Mouse (Mus musculus): ENCODE measurements around the gene Vpreb1. TPM values are rescaled to one million over a fixed set of nuclear protein-coding genes. Genes with fewer than 3 reads are reported as not detected.

Gene Vpreb1
- polyA plus RNA-seq, 1 experiment: 15.7 TPM

GRCm38 (mm10) chr16:16855541-16855940 lies 15.1 kb downstream of the Vpreb1 start:
- Histone ChIP-seq H3K4me3 (ENCODE audit: insufficient read depth, low read depth, low read length) (no peak overlapping the region), H3K36me3 (ENCODE audit: control insufficient read depth, insufficient read depth, low read length) (no peaks in the 10 kb centered on the region), H3K27ac (ENCODE audit: insufficient read depth, low read depth, low read length) (no peak overlapping the region; the same call in 1 of the 2 replicates), H3K4me1 (ENCODE audit: control insufficient read depth, insufficient read depth, low read length) (no peaks in the 10 kb centered on the region), H3K27me3 (replicated peaks; ENCODE audit: control insufficient read depth, insufficient read depth, low read length) (no peaks in the 10 kb centered on the region)
- WGBS: 94% methylated on average over 1 of the region's 1 CpGs
- no peak for DNase-seq
- TF ChIP-seq POLR2A (IDR thresholded peaks at IDR 0.05; ENCODE audit: low read depth, low read length) (no peak), CTCF (conservative IDR thresholded peaks at IDR 0.05; ENCODE audit: insufficient read depth, insufficient read length, low read depth, low read length) (no peak)

GRCm38 (mm10) chr16:16854836-16855235 lies 15.8 kb downstream of the Vpreb1 start:
- Histone ChIP-seq H3K4me3 (ENCODE audit: insufficient read depth, low read depth, low read length) (no peak overlapping the region), H3K4me1 (ENCODE audit: control insufficient read depth, insufficient read depth, low read length) (no peaks in the 10 kb centered on the region), H3K36me3 (ENCODE audit: control insufficient read depth, insufficient read depth, low read length) (no peaks in the 10 kb centered on the region), H3K27me3 (replicated peaks; ENCODE audit: control insufficient read depth, insufficient read depth, low read length) (no peaks in the 10 kb centered on the region), H3K27ac (ENCODE audit: insufficient read depth, low read depth, low read length) (no peak overlapping the region)
- TF ChIP-seq POLR2A (IDR thresholded peaks at IDR 0.05; ENCODE audit: low read depth, low read length) (no peak), CTCF (conservative IDR thresholded peaks at IDR 0.05; ENCODE audit: insufficient read depth, insufficient read length, low read depth, low read length) (peak; percentile 67)
- DNase-seq: peak; percentile 77
- 17% methylated on average over 6 of the region's 6 CpGs for WGBS

DNA sequence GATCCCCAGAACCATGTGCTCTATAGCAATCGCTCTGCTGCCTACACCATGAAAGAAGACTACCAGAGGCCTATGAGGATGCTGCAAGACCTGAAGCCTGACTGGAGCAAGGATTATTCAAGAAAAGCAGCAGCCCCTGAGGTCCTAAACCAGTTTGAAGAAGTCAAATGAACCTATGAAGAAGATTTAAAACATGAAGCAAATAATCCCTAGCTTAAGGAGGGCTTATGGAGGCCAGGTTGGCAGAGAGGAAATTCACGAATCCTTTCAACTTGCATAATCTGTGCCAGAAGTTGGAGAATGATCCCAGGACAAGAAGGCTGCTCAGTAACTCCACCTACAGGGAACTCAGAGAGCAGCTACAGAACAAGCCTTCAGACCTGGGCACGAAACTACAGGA lies 18.2 kb downstream of the Vpreb1 start:
- TF ChIP-seq POLR2A (IDR thresholded peaks at IDR 0.05; ENCODE audit: low read depth, low read length): no peak
- TF ChIP-seq CTCF (conservative IDR thresholded peaks at IDR 0.05; ENCODE audit: insufficient read depth, insufficient read length, low read depth, low read length): no peak
- DNase-seq: no peak
- 89% methylated on average over 3 of the region's 3 CpGs for WGBS
- no peaks in the 10 kb centered on the region for H3K27me3 ChIP-seq (replicated peaks; ENCODE audit: control insufficient read depth, insufficient read depth, low read length)
- no peak overlapping the region for H3K27ac ChIP-seq (ENCODE audit: insufficient read depth, low read depth, low read length)
- H3K4me1 ChIP-seq (ENCODE audit: control insufficient read depth, insufficient read depth, low read length): no peaks in the 10 kb centered on the region
- H3K36me3 ChIP-seq (ENCODE audit: control insufficient read depth, insufficient read depth, low read length): no peaks in the 10 kb centered on the region
- no peak overlapping the region for H3K4me3 ChIP-seq (ENCODE audit: insufficient read depth, low read depth, low read length)

DNA sequence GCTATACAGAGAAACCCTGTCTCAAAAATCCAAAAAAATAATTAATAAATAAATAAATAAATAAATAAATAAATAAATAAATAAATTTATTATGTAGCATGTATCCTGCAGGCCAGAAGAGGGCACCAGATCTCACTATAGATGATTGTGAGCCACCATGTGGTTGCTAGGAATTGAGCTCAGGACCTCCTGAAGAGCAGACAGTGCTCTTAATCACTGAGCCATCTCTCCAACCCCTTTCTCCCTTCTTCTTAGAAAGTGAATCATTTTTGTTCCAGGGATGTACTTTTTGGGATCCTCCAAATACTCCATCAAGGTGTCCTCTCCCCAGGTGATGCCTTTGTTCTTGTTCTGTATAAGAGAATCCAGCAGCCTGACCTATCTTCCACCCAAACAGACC lies 21.4 kb downstream of the Vpreb1 start:
- Histone ChIP-seq H3K27me3 (replicated peaks; ENCODE audit: control insufficient read depth, insufficient read depth, low read length) (no peaks in the 10 kb centered on the region), H3K4me1 (ENCODE audit: control insufficient read depth, insufficient read depth, low read length) (no peaks in the 10 kb centered on the region), H3K27ac (ENCODE audit: insufficient read depth, low read depth, low read length) (no peak overlapping the region), H3K4me3 (ENCODE audit: insufficient read depth, low read depth, low read length) (no peak overlapping the region), H3K36me3 (ENCODE audit: control insufficient read depth, insufficient read depth, low read length) (no peaks in the 10 kb centered on the region)
- DNase-seq: no peak
- 0 out of 2 replicates have a peak, but pooled peaks have one; percentile 7 for TF ChIP-seq CTCF (conservative IDR thresholded peaks at IDR 0.05; ENCODE audit: insufficient read depth, insufficient read length, low read depth, low read length)
- no peak for TF ChIP-seq POLR2A (IDR thresholded peaks at IDR 0.05; ENCODE audit: low read depth, low read length)

DNA sequence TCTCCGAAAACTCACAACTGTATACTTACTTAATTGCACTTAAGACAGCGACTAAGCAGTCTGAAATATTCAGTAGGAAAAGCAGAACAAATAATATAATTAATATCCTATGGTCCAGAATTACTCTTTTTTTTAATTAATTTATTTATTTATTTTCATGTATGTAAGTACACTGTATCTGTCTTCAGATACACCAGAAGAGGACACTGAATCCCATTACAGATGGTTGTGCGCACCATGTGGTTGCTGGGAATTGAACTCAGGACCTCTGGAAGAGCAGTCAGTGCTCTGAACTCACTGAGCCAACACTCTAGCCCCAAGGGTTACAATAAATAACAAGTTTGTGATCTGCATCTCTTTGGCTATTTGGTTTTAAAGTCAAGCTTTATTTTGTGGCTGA lies 41.0 kb downstream of the Vpreb1 start:
- Histone ChIP-seq H3K27ac (ENCODE audit: insufficient read depth, low read depth, low read length) (no peak overlapping the region), H3K4me3 (ENCODE audit: insufficient read depth, low read depth, low read length) (no peak overlapping the region), H3K36me3 (ENCODE audit: control insufficient read depth, insufficient read depth, low read length) (no peaks in the 10 kb centered on the region), H3K4me1 (ENCODE audit: control insufficient read depth, insufficient read depth, low read length) (0 out of 2 replicates have a peak, but pooled peaks cover 4% of the 10 kb centered on the region), H3K27me3 (replicated peaks; ENCODE audit: control insufficient read depth, insufficient read depth, low read length) (no peaks in the 10 kb centered on the region)
- no peak for DNase-seq
- WGBS: 91% methylated on average over 3 of the region's 3 CpGs
- TF ChIP-seq CTCF (conservative IDR thresholded peaks at IDR 0.05; ENCODE audit: insufficient read depth, insufficient read length, low read depth, low read length): no peak
- no peak for TF ChIP-seq POLR2A (IDR thresholded peaks at IDR 0.05; ENCODE audit: low read depth, low read length)

DNA sequence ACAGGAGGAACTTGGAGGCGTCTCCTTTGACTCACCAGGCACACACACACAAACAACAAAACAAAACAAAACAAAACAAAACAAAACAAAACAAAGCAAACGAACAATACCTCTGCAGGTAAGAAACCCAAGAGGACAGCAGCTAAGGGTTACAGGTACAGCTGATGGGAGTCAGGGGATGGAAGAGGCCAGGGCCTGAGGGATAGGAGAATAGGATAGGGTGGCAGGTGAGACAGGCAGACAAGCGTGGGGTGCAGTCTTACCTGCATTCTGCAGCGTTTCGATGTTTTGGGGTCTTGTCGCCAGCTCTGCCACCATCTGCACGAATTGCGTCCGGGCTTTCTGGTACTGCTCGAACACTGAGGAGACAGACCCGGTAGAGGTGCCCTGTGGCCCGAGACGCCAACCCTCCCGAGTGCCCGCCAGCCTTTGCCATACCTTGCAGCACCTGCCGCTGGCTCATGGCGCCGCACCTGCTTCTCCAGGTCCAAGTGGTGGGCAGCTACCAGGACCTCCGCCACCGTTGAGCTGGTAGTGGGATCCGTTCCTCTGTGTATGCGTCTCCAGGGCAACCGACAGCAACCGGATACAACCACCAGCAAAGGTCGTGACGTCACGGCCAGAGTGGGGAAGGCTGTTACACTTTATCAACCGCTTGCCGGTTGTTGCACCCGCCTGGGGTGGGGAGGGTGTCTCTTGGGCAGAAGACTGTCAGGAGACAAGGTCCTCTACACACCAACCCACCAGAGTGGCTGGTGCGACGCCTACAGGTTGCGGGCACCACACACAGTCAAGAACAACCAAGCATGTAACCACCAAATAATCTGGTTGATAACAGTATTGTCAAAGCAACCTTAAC lies 41.7 kb downstream of the Vpreb1 start, which contains the start of gene Spag6l:
Gene Spag6l, minus strand, starts transcription at position 700 of the 859 bp plus-strand sequence.
- peak; percentile 40 for DNase-seq
- H3K27ac ChIP-seq (ENCODE audit: insufficient read depth, low read depth, low read length): no peak within 1 kb of the TSS
- no peaks in the 10 kb centered on the region for H3K36me3 ChIP-seq (ENCODE audit: control insufficient read depth, insufficient read depth, low read length)
- peak within 1 kb of the TSS; percentile 46 for H3K4me3 ChIP-seq (ENCODE audit: insufficient read depth, low read depth, low read length)
- no peaks in the 10 kb centered on the region for H3K27me3 ChIP-seq (replicated peaks; ENCODE audit: control insufficient read depth, insufficient read depth, low read length)
- TF ChIP-seq POLR2A (IDR thresholded peaks at IDR 0.05; ENCODE audit: low read depth, low read length) (no peak), CTCF (conservative IDR thresholded peaks at IDR 0.05; ENCODE audit: insufficient read depth, insufficient read length, low read depth, low read length) (peak; percentile 51)
- 0 out of 2 replicates have a peak, but pooled peaks cover 4% of the 10 kb centered on the region for H3K4me1 ChIP-seq (ENCODE audit: control insufficient read depth, insufficient read depth, low read length)
- 5% methylated on average over 33 of the region's 33 CpGs for WGBS

DNA sequence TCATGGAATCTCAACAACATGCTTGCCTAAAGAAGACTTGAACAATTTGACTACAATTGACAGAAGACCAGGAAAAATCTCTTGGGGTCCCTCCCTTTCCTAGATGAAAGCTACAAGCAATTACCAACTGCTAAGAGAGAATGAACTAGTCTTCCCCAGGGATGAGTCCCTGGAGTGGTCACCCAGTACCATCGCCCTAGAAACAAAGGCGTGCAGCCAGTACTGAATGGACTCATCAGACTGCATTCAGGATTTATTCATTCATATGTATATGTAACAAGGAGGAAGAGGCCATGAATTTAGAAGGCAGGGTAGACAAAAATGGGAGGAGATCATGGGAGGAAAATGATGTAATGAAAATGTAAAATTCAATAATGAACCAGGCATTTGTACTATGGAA lies 44.4 kb downstream of the Vpreb1 start:
- TF ChIP-seq POLR2A (IDR thresholded peaks at IDR 0.05; ENCODE audit: low read depth, low read length): no peak
- TF ChIP-seq CTCF (conservative IDR thresholded peaks at IDR 0.05; ENCODE audit: insufficient read depth, insufficient read length, low read depth, low read length): no peak
- H3K4me1 ChIP-seq (ENCODE audit: control insufficient read depth, insufficient read depth, low read length): 0 out of 2 replicates have a peak, but pooled peaks cover 4% of the 10 kb centered on the region
- WGBS: 94% methylated on average over 2 of the region's 2 CpGs

More for the DNA sequence above, 44.4 kb downstream of the Vpreb1 start:
- no peaks in the 10 kb centered on the region for H3K36me3 ChIP-seq (ENCODE audit: control insufficient read depth, insufficient read depth, low read length)
- H3K4me3 ChIP-seq (ENCODE audit: insufficient read depth, low read depth, low read length): no peak overlapping the region
- H3K27me3 ChIP-seq (replicated peaks; ENCODE audit: control insufficient read depth, insufficient read depth, low read length): no peaks in the 10 kb centered on the region
- no peak overlapping the region for H3K27ac ChIP-seq (ENCODE audit: insufficient read depth, low read depth, low read length)
- no peak for DNase-seq
